Mouse (Mus musculus) kidney, embryonic 14.5 days (tissue): ENCODE measurements at regions not wholly inside any gene's neighbourhood (a gene's known extent, or its start where the extent isn't known, plus 50 kb on each side); places are given as distances from the start of the nearest gene placed in this dataset.
"Not testable (repeated sequence)": the region's sequence is repeated elsewhere in the genome, so short reads cannot be mapped to it uniquely, and the experiment has no call there.

Experiments
- ATAC-seq: fragments of 200-750 bp; cut with Nextera tagmentation; 2 replicates; pipeline ENCODE4 v1.8.0; 2017; ENCODE audit warnings: moderate number of reproducible peaks, mild to moderate bottlenecking, moderate TSS enrichment, moderate library complexity; ENCODE audit not compliant: low FRiP score, low TSS enrichment
- H3K27ac ChIP-seq: fragments of 300-500 bp; sonication (generic); 2 replicates; pipeline ENCODE4 v1.5.1; 2014; ENCODE audit warnings: low read depth, mild to moderate bottlenecking, low read length, moderate library complexity, mixed read lengths
- H3K27me3 ChIP-seq: fragments of 300-500 bp; sonication (generic); 2 replicates; pipeline ENCODE4 v1.6.1; 2014; ENCODE audit warnings: mild to moderate bottlenecking, low read length; ENCODE audit not compliant: control insufficient read depth, insufficient read depth
- H3K36me3 ChIP-seq: fragments of 300-500 bp; sonication (generic); 2 replicates; pipeline ENCODE4 v1.6.1; 2014; ENCODE audit warnings: low read length, mixed read lengths; ENCODE audit not compliant: control insufficient read depth, insufficient read depth
- H3K4me1 ChIP-seq: fragments of 300-500 bp; sonication (generic); 2 replicates; pipeline ENCODE4 v1.6.1; 2014; ENCODE audit warnings: low read length, mixed read lengths; ENCODE audit not compliant: control insufficient read depth, insufficient read depth
- H3K4me2 ChIP-seq: fragments of 300-500 bp; sonication (generic); replicated peaks from 2 replicates; pipeline ENCODE4 v1.6.1; 2014; ENCODE audit warnings: low read depth, mild to moderate bottlenecking, low read length
- H3K4me3 ChIP-seq: fragments of 300-500 bp; sonication (generic); 2 replicates; pipeline ENCODE4 v1.5.1; 2014; ENCODE audit warnings: mild to moderate bottlenecking, low read length
- H3K9ac ChIP-seq: fragments of 300-500 bp; sonication (generic); 2 replicates; pipeline ENCODE4 v1.6.1; 2014; ENCODE audit warnings: low read depth, mild to moderate bottlenecking, low read length, moderate library complexity
- H3K9me3 ChIP-seq: fragments of 300-500 bp; sonication (generic); 2 replicates; pipeline ENCODE4 v1.6.1; 2016; ENCODE audit warnings: low read length; ENCODE audit not compliant: control insufficient read depth
- WGBS: fragments of 180-500 bp; shearing (Covaris S2); extraction: QIAGEN DNeasy Blood & Tissue Kit; methylation state at CpG from one replicate; pipeline ENCODE4 v1.1.7; 2014; 5-methylcytosine and 5-hydroxymethylcytosine counted together

- ATAC-seq, result peak; percentile 35; the same call in 1 of the 2 replicates
- no peaks in the 10 kb centered on the region for H3K9me3 ChIP-seq
- 55% methylated on average over 1 of the region's 1 CpGs for WGBS
- H3K4me1 ChIP-seq, result no peaks in the 10 kb centered on the region
- no peak overlapping the region for H3K4me2 ChIP-seq
- H3K9ac ChIP-seq, result no peak overlapping the region
- no peaks in the 10 kb centered on the region for H3K36me3 ChIP-seq
- H3K4me3 ChIP-seq, result no peak overlapping the region
- no peaks in the 10 kb centered on the region for H3K27me3 ChIP-seq
- H3K27ac ChIP-seq, result no peak overlapping the region
Observed at GRCm38 (mm10) chr12:5918030-5918429, 542.5 kb upstream of the Klhl29 start.

- 69% methylated on average over 2 of the region's 2 CpGs for WGBS
- no peak for ATAC-seq
Observed at GRCm38 (mm10) chr12:5906251-5906650, 530.8 kb upstream of the Klhl29 start.

DNA sequence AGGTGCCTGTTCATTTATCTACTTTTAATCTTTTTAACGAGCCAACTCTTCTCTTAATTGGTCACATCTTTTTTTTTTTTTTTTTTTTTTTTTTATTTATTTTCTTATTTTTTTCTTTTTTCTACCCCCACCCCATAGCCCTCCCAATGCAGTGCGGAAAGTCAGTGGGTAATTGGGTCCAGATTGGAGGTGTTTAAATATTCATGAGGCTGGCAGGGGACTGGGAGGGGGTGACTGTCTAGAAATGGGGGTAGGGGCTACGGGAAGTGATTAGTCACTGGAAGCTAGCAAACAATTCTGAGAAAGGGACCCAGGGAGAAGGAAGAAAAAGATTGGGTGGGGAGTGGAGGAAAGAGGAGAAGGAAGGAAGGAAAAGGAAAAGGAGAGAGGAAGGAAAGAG, 516.3 kb upstream of the Klhl29 start:
- 68% methylated on average over 2 of the region's 3 CpGs for WGBS

More at GRCm38 (mm10) chr12:5906251-5906650, 530.8 kb upstream of the Klhl29 start:
- Histone ChIP-seq H3K9ac (no peak overlapping the region), H3K9me3 (no peaks in the 10 kb centered on the region), H3K4me3 (no peak overlapping the region), H3K36me3 (no peaks in the 10 kb centered on the region), H3K4me2 (no peak overlapping the region), H3K4me1 (no peaks in the 10 kb centered on the region), H3K27ac (no peak overlapping the region), H3K27me3 (no peaks in the 10 kb centered on the region)

DNA sequence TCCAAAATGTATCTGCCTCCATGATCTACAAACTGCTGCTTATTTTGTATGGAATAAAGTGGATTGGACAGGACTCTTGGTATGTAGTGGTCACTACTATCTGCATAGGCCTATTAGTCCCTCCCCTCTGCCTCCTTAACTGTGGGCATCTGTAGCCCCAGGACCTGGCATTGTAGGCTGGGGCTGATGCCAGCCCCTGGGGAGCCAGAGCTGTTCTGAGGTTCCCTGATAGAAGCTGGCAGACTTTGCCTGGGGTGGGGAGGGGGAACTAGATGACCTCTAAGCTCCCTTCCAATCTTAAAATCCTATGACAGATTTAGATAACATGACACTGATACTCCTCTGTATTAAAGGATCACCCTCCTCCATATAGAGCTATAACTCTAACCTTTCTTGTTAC, 491.2 kb upstream of the Klhl29 start:
- Histone ChIP-seq H3K9ac (no peak overlapping the region), H3K4me2 (no peak overlapping the region), H3K4me3 (no peak overlapping the region), H3K4me1 (no peaks in the 10 kb centered on the region), H3K27me3 (no peaks in the 10 kb centered on the region), H3K9me3 (no peaks in the 10 kb centered on the region), H3K36me3 (no peaks in the 10 kb centered on the region), H3K27ac (no peak overlapping the region)
- ATAC-seq, result no peak

More for the DNA sequence above, 516.3 kb upstream of the Klhl29 start:
- not testable (repeated sequence) for ATAC-seq, H3K27ac ChIP-seq, H3K27me3 ChIP-seq, H3K9me3 ChIP-seq, H3K4me2 ChIP-seq, H3K36me3 ChIP-seq, H3K9ac ChIP-seq, H3K4me3 ChIP-seq, H3K4me1 ChIP-seq

GRCm38 (mm10) chr12:5859795-5860194, 484.3 kb upstream of the Klhl29 start:
- WGBS, result 74% methylated on average over 2 of the region's 2 CpGs
- Histone ChIP-seq H3K4me2 (no peak overlapping the region), H3K4me1 (no peaks in the 10 kb centered on the region), H3K9me3 (no peaks in the 10 kb centered on the region), H3K27me3 (no peaks in the 10 kb centered on the region), H3K4me3 (no peak overlapping the region), H3K36me3 (no peaks in the 10 kb centered on the region), H3K27ac (no peak overlapping the region), H3K9ac (no peak overlapping the region)
- no peak for ATAC-seq

DNA sequence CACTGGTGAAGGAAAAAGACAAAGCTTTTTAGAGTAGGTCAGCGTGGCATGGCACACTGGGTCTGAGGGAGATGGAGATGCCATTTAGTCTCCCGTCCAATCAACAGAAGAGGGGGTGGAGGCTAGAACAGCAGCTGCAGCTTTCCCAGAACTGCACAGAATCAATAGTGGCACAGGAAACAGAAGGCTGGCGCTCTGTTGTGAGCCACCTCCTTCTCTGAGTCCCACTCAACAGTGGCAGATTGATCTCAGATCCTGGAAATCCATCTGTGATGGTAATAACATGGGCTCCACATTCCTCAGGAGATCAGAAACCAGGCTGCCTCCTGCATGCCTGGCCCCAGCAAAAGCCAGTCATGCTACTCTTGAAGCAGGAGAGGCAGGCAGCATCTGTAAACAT, 480.9 kb upstream of the Klhl29 start:
- no peaks in the 10 kb centered on the region for H3K27me3 ChIP-seq
- no peak for ATAC-seq
- no peaks in the 10 kb centered on the region for H3K36me3 ChIP-seq
- no peak overlapping the region for H3K4me2 ChIP-seq
- WGBS, result 70% methylated on average over 3 of the region's 3 CpGs
- no peak overlapping the region for H3K9ac ChIP-seq
- no peak overlapping the region for H3K4me3 ChIP-seq
- no peak overlapping the region for H3K27ac ChIP-seq
- no peaks in the 10 kb centered on the region for H3K9me3 ChIP-seq
- no peaks in the 10 kb centered on the region for H3K4me1 ChIP-seq

- H3K36me3 ChIP-seq, result no peaks in the 10 kb centered on the region
- H3K4me1 ChIP-seq, result no peaks in the 10 kb centered on the region
- H3K4me2 ChIP-seq, result no peak overlapping the region
- no peak overlapping the region for H3K9ac ChIP-seq
- no peaks in the 10 kb centered on the region for H3K27me3 ChIP-seq
- no peaks in the 10 kb centered on the region for H3K9me3 ChIP-seq
- H3K4me3 ChIP-seq, result no peak overlapping the region
- H3K27ac ChIP-seq, result no peak overlapping the region
- no peak for ATAC-seq
- WGBS, result 60% methylated on average over 2 of the region's 2 CpGs
Observed at GRCm38 (mm10) chr12:5810427-5810826, 434.9 kb upstream of the Klhl29 start.

DNA sequence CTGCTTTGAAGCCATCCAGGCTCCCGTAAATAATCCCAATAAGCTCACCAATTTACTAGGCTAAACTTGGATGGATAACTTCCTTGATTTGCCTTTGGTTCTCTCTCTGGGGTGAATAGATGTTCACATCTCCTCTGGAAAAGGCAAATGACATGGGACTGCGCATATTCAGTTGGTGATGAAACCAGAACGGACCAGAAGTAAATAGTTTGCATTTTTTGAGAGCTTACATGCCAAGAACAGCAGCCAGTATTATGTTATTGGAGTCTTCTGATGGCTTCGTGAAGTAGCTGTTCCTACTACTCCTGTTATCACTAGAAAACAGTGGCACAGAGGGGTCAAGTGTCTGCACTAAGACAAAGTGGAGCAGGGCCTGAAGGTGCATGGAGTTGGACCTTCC, 434.5 kb upstream of the Klhl29 start:
- Histone ChIP-seq H3K9ac (no peak overlapping the region), H3K36me3 (no peaks in the 10 kb centered on the region), H3K4me1 (no peaks in the 10 kb centered on the region), H3K27me3 (no peaks in the 10 kb centered on the region), H3K27ac (no peak overlapping the region), H3K4me2 (no peak overlapping the region), H3K9me3 (no peaks in the 10 kb centered on the region), H3K4me3 (no peak overlapping the region)
- no peak for ATAC-seq
- WGBS, result 64% methylated on average over 4 of the region's 4 CpGs

GRCm38 (mm10) chr12:5807996-5808886, 432.8 kb upstream of the Klhl29 start:
- no peak overlapping the region for H3K9ac ChIP-seq
- ATAC-seq, result no peak

More at GRCm38 (mm10) chr12:5807996-5808886, 432.8 kb upstream of the Klhl29 start:
- no peaks in the 10 kb centered on the region for H3K9me3 ChIP-seq
- H3K4me3 ChIP-seq, result no peak overlapping the region
- no peak overlapping the region for H3K4me2 ChIP-seq
- no peaks in the 10 kb centered on the region for H3K4me1 ChIP-seq
- no peaks in the 10 kb centered on the region for H3K36me3 ChIP-seq
- no peaks in the 10 kb centered on the region for H3K27me3 ChIP-seq
- H3K27ac ChIP-seq, result no peak overlapping the region
- 30% methylated on average over 18 of the region's 18 CpGs for WGBS
